Mouse (Mus musculus): ENCODE measurements at regions not wholly inside any gene's neighbourhood (a gene's known extent, or its start where the extent isn't known, plus 50 kb on each side); places are given as distances from the start of the nearest gene placed in this dataset.

DNA sequence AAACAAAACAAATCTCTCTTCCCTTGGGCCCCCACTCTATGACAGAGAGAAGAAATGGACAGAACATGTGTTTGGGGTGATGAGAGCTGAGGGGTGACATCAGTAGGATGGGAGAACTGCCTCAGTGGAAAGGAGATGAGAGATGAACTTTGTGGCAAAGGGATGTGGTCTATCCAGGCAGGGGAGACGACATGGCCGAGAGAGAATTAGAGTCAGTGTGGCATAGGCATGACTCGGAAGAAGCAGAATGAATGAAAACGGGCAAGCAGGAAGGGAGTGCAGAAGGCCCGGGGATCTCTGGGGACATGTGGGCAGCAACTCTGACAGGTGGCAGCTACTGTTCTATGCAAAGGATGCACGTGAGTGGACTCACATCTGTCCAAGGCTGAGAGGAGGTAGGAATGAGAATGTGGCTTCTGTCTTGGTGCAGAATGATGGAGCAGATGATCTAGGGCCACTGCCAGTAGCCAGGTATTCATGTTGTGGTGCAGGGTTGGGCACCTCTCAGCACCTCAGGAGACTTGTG lies 113.4 kb downstream of the Ets2 start:
- DNase-seq (ENCODE audit: low spot score) = no peak

DNA sequence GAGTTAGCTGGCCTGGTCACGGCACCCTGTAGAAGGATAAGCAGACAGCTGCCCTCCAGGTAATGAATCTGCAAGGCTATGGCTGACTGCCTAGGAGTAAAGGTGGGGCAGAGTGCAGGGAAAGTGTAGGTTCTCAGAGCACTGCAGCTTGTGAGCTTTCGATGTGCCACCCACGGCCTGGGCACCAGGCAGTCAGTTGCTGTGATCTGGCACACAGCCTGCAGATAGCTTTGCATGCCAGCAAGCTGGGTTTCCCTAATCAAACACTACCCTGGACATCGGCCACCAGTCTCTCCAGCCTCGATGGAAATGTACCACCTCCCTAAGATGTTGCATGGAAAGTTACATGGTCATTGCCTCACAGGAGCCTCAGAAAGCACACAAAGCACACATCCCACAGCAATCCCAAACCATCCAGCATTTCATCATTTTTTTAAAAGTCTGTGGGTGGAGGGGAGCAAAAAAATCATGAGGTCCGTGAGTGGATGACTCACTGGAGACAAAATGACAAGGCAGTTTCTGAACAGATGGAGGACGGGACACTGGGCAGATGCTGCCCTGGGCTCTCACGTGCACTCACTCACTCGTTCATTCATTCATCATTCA lies 112.7 kb downstream of the Ets2 start:
- DNase-seq (ENCODE audit: low spot score) = no peak

DNA sequence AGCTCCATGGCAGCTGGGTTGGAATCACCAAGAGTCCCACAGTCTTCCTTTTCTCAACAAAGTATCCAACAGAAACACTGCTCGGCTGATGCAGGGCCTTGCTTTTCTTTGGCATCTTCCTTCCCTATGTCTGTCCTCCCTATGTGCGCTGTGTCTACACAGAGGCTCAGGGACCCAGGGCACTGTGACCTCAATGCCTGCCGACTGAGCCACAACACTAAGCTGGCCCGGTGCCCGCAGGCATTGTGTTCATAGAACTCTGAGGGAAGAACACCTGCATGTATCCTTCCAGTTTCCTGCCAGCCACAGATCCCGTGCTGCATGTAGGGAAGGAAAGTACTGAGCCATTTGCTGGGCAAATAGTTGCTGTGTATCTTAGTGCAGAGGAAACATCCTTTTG lies 109.2 kb downstream of the Ets2 start:
- no peak for DNase-seq (ENCODE audit: low spot score)

DNA sequence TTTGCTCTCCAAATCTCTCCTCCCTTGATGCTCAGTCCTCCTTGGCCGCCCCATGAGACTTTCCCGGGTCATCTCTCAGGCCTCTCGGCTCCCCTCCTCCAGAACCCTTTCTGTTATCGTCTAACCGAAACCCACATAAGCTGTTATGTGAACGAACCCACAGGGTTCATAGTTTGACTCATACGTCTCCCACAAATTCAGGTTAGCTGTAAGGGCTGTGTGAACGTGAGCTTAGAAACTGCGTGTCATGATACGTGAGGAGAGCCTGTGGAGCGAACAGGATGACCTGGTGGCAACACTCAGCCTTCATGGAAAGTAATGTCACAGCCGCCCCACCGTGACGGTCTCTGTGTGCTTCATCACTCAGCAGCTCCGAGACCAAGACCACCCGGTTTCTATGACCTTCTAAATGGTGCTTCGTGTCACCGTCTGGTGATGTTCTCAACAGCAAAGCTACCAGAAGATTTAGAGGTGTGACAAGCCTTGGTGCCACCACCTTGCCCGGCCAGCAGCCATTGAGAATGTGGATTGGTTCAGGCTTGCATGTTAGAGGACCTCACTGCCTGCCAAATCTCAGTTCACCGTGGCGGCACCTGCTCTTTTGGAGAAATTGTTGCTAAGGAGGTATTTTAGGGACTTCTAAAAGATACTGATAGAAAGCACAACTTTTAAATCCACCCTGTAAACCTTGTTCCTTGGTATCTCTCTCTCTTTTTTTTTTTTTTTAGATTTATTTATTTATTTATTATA lies 107.4 kb downstream of the Ets2 start:
- DNase-seq (ENCODE audit: low spot score) = no peak

DNA sequence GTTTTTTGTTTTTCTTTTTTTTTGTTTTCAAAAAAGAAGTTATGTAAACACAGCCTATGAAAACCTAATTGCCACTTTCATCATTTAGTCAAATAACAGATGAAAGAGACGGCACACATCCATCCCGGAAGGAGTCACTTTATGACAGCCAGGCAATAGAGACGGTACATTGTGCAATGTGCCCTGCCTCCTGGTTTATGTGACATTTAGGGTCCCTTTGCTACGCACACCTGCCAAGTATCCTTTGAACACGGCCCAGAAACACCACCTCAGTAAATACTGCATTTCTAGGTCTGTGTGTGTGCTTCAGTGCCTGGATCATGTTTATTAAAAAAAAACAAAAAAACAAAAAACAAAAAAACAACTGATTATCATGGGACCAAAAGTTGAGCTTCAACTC lies 104.6 kb downstream of the Ets2 start:
- DNase-seq (ENCODE audit: low spot score) = no peak

DNA sequence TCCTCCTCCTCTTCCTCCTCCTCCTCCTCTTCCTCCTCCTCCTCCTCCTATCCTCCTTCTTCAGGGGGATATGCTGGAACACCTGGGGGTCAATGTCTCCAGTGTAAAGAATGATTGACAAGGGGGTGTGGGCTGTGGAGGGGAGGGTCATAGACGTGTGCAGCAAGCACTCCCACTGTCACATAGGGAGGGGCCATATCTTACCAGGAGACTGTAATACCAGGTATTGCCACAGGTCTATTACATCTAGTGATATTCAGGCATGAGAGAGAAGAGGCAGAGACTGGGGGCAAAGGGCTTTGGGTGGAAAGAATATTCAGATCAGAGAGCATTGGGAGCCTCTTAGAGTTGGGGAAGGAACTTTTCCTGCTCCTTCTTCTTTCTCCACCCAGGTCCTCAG lies 102.3 kb downstream of the Ets2 start:
- no peak for DNase-seq (ENCODE audit: low spot score)

DNA sequence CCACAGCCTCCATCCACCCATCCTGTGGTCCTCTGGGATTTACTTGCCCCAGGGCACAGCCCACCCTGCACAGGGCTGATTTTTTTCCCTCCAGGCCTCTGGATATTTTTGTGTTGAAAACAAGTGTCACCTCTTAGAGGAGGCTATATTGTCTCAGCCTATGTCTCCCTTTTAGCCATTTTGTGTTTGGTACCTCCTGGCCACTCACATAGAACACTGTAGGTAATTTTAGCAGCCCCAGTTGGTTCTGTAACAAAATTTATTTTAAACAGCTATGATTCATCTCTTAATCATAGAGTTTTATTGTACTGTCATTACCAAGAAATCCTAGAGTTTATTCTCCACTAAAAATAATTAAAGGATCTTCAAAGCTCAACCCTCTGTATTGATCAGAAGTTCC lies 100.8 kb downstream of the Ets2 start:
- no peak for DNase-seq (ENCODE audit: low spot score)

DNA sequence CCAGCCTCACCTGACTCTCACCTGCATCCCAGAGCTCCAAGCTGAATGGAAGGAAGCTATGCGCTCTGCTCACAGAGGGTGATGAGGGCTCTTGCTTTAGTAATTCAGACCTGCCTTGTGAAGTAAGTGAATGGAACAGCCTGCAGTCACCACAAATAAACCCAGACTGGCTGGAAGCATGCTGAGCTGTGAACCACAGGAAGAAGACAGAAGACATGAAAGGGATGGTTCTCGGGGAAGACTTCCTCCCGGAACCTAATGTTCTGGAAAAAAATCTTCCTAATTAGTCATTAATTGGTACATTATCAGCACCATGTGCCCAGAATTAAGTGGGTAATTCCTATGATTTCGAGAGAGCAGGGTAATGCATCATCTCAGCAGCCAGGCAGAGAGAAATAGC lies 100.3 kb downstream of the Ets2 start:
- DNase-seq (ENCODE audit: low spot score) = no peak

DNA sequence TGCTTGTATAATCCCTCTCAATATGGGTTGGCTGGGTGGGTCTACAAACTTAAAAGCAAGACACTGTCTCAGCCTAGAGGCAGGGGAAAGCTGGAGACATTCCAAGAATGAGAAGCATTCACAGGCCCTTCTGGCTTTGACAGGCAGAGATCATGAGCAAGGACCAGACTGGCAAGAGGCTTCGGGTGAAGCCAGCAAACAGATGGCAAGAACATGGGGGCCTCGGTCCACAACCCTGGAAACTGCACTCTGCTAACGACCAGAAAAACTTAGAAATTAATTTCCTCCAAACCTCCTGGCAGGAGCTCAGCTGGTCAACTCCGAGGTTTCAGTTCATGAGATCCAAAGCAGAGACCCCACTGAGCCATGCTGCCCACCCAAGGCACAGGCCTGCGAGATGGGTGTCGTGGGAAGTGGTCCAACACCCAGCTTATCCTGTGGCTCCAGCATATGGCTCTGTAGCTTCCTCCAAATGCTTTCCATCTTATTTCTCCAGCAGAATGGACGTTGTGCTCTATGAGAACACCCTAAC lies 99.1 kb downstream of the Ets2 start:
- no peak for DNase-seq (ENCODE audit: low spot score)

DNA sequence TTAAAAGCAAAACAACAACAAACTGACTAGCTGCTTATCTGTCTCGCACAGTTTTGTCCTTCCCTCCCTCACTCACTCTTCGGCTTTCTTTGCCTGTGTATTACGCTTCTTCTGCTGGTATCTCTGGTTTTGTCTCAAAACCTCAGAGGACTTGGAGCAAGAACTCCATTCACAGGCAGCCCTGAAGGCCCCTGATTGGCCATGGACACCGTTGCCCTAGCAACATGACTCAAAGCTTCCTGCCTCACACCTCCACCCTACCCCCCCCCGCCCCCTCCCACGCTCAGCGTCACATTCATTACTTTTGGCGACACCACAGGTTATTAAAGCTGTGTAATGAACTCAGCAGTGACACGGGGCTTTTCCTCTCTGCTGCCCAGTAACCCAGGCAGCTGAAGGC lies 96.7 kb downstream of the Ets2 start:
- DNase-seq (ENCODE audit: low spot score) = no peak

DNA sequence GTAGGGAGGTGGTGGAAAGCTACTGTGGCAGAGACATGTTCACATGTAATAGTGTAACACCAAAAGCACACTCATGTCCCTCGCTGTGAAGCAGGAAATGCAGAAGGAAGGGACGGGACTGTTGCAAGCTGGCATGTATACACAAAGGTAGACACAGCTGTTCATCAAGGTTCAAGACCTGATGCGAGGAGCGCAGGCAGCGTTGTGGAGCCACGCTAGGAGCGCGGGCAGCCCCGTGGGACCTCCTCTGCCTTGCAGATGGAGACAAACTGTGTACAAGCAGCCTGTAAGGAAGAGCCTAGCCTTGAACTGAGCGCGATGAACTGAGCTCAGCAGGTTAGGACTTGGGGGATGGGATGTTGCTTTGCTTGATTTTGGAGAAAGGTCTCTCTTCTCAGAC lies 96.2 kb downstream of the Ets2 start:
- DNase-seq (ENCODE audit: low spot score) = no peak

DNA sequence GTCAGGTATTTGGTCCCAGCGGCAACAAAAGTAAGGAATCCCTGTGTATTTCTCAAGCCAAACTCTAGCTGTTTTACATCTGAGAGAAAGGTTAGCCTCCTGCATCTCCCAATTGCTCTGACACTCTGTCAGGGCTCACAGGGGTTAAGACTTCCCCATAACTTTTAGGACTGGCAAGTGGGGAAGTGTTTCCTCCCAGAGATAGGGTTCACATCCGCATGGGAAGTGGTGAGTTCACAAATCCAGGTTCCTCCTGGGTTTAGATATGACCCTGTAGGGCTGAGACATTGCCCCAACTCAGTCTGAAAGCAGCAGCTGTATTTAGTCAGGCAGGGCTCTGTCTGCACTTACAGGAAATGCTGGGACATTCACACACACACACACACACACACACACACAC lies 95.3 kb downstream of the Ets2 start:
- DNase-seq (ENCODE audit: low spot score) = no peak

DNA sequence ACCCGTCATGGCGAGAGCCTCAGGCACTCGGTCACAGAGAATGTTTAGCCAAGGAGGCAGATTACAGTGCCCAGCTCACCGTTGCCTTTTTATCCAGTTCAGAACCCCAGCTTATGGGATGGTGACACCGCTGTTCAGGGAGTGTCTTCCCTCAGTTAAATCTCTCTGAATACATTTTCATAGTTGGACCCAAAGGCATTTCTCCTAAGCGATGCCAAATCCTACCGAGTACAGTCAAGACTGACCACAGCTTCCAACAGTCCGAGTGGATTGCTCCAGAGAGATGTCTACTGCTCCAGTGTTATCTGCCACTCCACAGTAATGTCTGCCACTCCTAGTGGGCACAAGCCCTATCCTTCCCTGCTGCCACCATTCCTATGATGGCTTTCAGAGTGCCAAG lies 93.0 kb downstream of the Ets2 start:
- no peak for DNase-seq (ENCODE audit: low spot score)

DNA sequence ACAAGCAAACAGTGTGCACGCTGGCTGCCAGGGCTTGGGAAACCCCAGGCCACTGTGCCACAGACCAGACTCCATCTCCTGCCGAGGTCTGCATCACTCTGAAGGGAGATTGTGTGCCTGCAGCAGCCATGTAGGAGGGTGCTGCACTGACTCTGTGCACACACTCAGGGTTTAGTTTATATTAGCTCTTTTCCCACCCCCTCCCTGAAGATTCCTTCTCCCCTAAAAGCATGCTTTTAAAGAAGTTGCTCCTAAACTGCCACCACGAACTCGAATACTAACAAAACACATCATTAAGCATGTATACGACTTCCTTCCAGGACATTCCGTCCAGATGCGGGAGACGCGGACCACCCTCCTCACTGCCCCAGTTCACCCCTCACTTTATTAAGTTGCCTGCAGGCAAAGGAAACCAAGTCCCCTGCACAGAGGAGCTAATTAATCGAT lies 92.4 kb downstream of the Ets2 start:
- DNase-seq (ENCODE audit: low spot score) = no peak

DNA sequence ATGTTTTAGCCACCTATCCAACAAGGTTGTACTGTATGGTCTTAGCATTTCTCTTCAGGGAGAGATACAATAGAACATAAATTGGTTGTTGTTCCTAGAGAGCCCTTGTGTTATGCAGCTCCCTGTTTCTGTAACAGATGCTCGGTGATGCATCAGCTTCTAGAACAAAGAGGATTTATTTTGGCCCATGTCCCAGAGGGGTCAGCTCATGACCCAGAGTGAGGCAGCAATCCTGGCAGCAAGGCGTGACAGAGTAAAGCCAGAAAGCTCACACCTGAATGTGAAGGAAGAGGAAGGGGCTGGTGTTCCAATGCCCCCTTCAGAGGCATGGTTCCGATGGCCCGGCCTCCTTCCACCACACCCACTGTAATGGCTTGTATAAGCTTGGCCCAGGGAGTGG lies 88.8 kb downstream of the Ets2 start:
- no peak for DNase-seq (ENCODE audit: low spot score)

DNA sequence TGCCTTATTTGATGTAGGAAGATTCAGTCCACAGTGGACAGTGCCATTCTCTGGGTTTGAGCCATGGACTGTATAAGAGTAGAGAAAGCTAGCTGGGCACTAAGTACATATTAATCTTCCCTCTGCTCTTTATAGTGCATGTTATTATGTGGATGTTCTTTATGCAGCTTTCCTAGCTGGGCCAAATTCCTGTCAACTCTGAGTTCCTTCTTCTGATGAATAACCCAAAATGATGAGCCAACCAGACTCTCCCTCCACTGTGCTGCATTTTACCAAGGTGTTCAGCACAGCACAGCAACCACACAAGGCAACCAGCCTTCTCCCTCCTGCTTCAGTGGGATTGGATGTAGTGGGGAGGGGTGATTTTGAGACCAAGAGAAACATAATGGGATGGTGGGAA lies 87.7 kb downstream of the Ets2 start:
- DNase-seq (ENCODE audit: low spot score) = no peak

DNA sequence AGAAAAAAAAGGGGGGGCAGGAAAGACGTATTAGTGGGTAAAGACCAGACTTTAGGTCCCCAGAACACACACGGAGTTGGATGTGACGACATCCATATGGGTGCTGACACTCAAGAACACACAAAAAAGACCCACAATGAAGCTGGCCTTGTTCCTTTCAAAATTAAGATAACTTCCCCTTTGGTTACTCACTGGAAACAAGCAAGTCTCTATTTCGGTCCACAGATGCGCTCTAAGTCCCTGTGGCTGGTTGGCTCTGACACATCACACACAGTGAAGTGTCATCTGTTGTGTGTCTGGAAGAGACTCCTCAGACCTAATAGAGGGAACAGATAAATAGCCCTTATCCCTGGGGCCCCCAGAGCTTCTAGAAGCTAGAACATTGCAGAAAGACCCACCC lies 79.8 kb downstream of the Ets2 start:
- DNase-seq (ENCODE audit: low spot score) = no peak

DNA sequence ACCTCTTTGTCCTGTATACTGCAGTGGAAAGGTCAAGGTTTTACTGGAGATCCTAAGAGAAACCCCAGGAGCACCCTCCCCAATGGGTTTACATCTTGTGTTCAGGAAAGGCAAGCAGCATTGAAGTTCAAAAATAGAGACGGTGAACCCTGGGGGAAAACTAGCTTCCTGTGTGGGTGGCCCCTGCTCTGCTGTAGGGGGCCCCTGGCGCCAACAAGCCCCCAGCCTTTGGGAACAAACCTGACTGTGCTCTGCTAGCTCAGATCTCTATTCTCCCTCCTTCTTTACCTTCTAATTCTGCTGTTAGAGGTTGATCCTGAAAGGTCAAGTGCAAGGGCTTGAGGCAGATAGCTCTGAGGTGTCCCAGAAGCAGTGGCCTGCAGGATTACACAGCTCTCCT lies 78.6 kb downstream of the Ets2 start:
- DNase-seq (ENCODE audit: low spot score) = no peak

DNA sequence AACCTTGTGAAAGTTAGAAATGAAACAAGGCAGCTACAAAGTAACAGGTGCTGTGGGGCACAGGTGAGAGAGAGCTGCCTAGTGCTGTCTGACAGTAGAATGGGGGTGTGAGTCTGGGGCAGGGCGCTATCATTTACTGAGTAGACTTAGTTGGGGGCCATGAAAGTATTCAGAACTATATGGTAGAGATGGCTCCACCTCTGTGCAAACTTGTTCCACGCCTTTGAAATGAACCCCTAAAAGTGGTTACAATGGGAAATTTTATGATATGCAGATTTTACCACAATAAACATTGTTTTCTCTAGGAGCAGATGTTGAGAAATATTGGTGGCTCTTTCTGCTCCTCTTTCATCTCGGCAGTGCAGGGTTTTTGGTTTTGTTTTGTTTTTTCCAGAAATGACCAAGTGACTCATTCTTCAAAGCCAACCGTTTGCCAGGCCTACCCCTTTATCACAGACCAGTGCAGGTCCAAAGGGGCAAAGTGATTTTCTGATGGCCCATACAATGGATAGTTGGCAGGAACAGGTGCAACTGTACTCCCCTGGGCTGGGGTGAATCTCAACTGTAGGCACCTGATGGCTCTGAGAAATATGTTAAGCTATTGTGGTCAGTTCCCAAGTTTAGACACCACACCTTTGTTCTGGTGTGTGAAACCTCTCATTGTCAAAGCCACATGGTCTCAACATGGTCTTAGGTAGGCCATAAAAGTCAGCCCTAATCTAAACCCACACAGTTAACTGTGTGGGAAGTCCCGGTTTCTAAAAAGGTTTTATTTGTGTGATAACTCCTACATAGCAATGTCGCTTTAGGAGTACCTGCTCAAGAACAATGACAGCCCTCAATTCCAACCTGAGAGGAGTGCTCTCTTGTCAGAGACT lies 77.2 kb downstream of the Ets2 start:
- DNase-seq (ENCODE audit: low spot score) = no peak

DNA sequence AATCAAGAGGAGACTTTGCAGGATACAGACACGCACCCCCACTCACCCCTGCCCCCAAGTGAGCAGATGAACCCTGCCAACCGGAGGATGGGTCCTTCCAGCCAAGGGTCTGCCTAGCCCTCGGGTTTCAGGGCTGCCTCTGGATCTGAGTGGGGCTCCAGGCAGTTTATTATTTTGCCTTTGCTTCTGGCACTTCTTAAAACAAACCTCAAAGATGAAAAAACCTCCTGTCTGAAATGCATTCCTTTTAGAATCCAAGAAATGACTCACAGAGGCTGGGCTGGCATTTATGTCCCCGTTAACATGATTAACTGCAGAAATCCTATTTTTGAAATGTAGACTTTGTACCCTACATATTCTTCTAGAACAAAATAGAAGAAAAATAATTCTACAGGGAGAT lies 76.3 kb downstream of the Ets2 start:
- DNase-seq (ENCODE audit: low spot score) = no peak

DNA sequence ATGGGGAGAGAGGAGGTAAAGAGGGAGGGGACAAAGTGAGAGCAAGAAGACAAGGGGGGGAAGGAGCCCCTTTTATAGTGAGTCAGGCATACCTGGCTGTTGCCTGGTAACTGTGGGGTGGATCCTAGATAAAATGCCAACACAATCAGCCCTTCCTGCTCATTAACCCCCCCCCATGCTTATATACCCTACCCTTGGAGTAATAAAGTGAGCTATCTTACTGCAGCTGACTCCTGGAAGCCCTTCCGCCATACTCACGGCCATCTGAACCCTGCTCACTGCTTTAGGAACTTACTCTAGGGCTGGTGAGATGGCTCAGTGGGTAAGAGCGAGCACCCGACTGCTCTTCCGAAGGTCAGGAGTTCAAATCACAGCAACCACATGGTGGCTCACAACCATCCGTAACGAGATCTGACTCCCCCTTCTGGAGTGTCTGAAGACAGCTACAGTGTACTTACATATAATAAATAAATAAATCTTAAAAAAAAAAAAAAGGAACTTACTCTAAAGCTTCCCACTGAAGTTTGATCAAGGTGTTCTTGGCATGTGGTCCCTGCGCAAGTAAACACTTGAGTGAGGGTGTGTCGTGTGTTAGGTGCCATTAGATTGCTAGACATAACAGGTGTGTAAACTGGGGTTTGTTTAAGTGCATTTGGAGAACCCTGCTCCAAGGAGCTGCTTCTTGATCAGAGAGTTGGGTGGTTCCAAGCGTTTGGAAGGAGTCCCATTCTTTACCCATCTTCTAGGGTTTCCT lies 74.9 kb downstream of the Ets2 start:
- DNase-seq (ENCODE audit: low spot score) = no peak
